Mouse (Mus musculus) liver, adult 2 months (tissue): ENCODE measurements around the gene Kras.

Source experiments
- CTCF ChIP-seq: fragments of 200-500 bp; IDR thresholded peaks from 2 replicates; pipeline ENCODE4 v1.5.1; 2011; ENCODE audit warnings: low read depth, low read length, control low read depth
- POLR2A ChIP-seq: fragments of 200-500 bp; IDR thresholded peaks from 2 replicates; pipeline ENCODE4 v1.6.1; 2011; ENCODE audit warnings: low read length, control low read depth; ENCODE audit not compliant: insufficient read depth; ENCODE audit errors: extremely low read depth

GRCm38 (mm10) chr6:145204440-145204839, 45.6 kb downstream of the Kras start:
- TF ChIP-seq CTCF (no peak), POLR2A (no peak)
